Mouse (Mus musculus): Measurements from ENCODE around the gene Best1.
"Not testable (repeated sequence)": the region's sequence is repeated elsewhere in the genome, so short reads cannot be mapped to it uniquely, and the experiment has no call there.

The Best1 gene

GRCm38 (mm10) chr19:9989884-9990256 is 11.6 kb downstream of the Best1 start:
- no peak for DNase-seq

- DNase-seq, result no peak
Measured at GRCm38 (mm10) chr19:9989171-9989883, 12.1 kb downstream of the Best1 start.

- DNase-seq, result no peak
Measured at GRCm38 (mm10) chr19:9987593-9987992, 13.8 kb downstream of the Best1 start.

DNA sequence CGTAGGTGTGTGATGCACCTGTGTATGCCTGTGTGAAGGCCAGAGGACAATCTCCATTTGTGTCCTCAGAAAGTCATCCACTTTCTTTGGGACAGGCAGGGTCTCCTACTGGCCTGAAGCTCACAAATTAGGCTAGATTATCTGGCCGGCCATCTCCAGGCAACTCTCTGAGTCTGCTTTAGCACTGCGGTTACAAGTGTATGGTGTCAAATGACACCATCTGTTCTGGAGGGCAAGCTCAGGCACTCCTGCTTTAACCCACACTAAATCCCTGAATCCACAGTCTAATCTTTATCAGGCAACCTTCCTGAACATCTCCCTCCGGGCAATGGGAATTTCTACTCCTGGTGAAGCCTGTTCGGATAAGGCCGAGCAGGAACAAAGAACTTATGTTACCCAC is 14.2 kb downstream of the Best1 start:
- no peak for DNase-seq

DNA sequence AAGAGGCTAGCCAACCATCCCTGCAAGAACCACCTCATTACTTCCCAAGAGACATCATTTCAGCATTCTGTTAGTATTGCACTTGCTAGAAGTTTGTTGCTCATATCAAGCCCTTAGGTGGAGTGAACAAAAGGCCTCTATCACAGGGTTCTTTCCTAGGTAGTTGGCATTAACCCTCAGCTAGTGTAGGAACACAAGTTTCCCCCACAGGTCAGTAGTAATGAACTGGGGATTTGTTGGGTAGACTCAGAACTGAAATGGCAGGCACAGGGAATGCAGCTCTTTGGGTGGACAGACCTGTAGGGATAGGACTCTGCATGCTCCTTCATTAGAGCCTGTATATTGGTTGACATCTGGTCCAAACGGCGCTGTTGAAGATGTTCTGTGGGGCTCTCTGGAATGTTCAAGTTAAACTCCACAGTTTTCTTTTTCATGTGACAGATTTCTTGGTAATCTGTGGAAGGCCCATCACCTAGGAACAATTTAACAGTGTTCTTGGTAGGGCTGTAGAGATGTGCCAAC is 15.5 kb downstream of the Best1 start:
- DNase-seq, result no peak

GRCm38 (mm10) chr19:9985190-9985899 is 16.1 kb downstream of the Best1 start:
- DNase-seq, result no peak

DNA sequence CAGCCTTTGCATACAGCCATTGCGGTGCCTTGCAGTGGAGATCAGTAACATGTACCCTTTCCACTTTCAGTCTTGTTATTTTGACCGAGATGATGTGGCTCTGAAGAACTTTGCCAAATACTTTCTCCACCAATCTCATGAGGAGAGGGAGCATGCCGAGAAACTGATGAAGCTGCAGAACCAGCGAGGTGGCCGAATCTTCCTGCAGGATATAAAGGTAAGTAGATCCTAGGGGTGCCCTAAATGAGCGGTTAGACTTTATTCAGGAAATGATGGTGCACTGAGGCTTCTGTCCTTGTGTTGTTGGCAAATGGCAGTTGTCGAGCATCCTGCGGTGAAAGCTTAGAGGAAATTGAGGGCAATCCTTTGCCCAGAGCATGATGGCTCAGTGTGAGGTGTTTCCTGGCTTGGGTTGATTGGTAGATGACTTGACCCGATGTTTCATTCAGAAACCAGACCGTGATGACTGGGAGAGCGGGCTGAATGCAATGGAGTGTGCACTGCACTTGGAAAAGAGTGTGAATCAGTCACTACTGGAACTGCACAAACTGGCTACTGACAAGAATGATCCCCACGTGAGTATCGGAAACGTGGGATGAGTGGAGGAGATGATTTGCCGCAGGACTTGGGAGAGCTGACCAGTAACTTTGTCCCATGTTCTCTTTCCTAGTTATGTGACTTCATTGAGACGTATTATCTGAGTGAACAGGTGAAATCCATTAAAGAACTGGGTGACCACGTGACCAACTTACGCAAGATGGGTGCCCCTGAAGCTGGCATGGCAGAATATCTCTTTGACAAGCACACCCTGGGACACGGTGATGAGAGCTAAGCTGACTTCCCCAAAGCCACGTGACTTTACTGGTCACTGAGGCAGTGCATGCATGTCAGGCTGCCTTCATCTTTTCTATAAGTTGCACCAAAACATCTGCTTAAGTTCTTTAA is 17.1 kb downstream of the Best1 start:
- no peak for DNase-seq

GRCm38 (mm10) chr19:9982852-9983542 is 18.4 kb downstream of the Best1 start:
- DNase-seq, result peak in 1 of 2 experiments; percentile 78

DNA sequence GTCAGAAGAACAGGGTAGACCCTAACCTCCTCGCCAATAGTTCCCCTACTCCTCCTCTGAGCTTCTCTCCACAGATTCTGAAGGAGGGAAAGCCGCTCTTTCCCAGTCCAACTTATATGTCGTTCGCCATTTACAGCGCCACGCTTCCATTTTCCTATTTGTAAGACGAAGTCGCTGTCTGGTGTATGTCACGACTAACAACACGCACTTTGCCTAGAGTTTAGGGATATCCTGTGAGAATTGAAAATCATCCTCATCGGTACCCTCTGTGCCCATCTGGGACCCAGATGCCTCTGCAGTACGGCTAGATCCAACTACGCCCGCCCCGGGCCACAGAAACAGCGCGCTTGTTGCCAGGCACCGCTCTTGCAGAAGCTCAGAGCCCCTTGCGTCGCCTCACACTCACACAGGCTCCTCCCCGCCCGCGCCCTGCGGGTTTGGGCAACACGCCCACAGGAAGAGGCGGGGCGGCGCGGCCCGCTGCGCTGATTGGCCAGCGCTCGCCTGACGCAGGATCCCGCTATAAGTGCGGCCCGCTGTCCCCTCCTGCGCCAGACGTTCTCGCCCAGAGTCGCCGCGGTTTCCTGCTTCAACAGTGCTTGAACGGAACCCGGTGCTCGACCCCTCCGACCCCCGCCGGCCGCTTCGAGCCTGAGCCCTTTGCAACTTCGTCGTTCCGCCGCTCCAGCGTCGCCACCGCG is 19.1 kb downstream of the Best1 start:
- peak; percentile 97 to 98 for DNase-seq

- DNase-seq, result peak in 1 of 2 experiments; percentile 33
Measured at GRCm38 (mm10) chr19:9981621-9982020, 19.8 kb downstream of the Best1 start.

GRCm38 (mm10) chr19:9980258-9980657 is 21.2 kb downstream of the Best1 start, which contains the start of gene Fth1:
Gene Fth1, plus strand, starts transcription at chr19:9980598.
- no peak for DNase-seq

DNA sequence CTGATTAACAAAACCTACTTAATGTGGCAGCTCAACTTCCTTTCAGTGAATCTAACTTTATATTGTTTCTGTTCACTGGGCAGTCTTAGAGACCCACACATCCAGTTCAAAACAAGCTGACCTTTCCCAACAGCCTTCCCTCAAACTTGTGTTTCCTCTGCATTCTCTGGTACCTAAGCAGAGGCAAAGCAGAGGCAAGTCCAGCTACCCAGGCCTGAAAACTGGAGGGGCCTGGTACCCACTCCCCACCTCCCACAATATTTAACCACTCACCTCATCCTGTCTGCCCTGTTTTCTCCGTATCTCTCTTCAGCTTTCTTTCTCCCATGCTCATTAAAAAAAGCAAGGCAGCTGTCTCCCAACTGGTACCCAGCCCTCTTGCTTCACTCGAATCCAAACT is 22.3 kb downstream of the Best1 start:
- DNase-seq, result no peak

- peak; percentile 36 to 62 for DNase-seq
Measured at GRCm38 (mm10) chr19:9978431-9978951, 22.9 kb downstream of the Best1 start.

DNA sequence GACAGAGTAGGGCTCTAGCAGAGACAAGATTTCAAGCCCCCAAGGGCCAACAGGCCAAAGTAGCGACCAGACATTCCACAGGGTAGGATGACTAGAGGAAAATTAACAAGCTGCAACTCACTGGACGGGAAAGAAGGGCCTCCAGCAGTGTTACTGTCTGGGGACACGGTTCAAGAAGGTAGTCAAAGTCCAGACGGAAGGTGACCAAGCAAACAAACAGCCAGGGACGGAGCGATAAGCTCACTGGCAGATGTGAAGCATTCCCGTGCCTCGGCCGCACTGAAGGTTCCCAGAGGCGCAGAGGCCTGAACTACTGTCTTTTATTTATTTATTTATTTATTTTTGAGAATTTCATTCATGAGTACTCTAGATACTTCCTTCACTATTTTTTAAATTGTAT is 24.3 kb downstream of the Best1 start:
- no peak for DNase-seq

DNA sequence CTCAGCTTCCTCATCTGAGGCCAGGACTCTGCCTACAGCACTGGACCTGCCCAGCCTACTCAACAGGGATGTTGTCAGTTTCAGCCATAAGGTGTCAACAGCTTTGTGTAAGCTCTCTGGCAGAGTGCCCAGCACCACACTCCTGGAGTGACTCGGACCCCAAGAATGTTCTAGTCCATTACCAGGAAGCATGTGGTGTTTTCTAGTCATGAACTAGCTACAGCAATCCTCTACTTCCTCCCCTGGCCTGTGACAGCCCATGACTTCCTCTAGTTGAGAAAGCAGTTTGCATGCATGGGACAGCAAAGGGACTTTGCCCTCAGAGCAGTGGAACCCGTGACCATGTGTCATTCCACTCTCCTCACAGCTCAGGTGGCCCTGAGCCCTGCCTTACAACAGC is 26.6 kb downstream of the Best1 start:
- DNase-seq, result not testable (repeated sequence)

- DNase-seq, result no peak
Measured at GRCm38 (mm10) chr19:9968081-9968787, 33.2 kb downstream of the Best1 start.

GRCm38 (mm10) chr19:9966096-9966867 is 35.2 kb downstream of the Best1 start:
- no peak for DNase-seq

DNA sequence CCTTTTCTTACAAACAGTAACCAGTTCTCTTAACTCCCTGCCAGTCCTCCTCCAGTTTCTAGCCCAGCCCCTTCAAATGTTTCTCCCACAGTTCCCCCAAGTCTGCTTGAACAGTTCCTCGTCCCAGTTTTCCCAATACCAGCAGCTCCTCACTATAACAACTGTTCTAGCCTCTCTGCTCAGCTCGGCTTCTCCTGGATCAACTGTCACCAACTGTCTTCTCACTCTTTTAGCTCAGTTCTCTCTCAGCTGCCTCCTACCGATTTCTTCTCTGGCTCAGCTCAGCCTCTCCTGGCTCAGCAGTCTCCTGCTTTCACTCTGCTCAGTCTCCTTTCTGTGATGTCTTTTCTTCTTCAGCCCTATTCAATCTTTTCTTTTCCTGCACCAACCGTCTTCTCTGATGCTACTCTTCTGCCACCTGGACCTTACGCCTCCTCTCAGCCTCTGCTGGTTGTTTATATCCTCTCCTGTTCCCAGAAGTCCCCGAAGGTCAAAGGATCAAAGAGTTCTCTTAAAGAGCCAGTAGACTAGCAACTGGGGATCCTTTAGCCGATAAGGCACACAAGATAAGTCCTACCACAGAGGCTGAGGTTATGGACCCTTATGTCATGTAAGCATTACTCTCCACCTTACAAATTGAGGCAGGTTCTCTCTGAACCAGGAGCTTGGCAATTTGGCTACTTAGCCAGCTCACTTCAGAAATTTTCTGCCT is 37.1 kb downstream of the Best1 start:
- DNase-seq, result no peak

DNA sequence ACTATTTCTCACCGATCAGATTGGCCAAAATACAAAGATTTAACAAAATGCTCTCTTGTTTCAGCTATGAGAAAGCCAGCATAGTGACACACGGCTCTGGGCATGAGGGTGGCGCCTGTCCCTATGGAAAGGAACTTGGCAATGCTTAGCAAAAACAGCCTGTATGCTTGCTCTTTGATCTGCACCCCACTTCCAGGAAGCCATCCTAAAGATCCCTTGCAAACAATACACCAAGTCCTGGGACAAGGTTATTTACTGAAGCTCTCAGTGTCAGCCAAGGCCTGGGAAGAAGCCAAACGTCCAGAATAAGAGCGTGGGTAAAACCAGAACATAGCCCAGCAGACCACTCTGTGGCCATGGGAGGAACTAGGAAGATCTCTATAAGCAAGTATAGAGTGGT is 40.7 kb downstream of the Best1 start:
- no peak for DNase-seq
